Mouse (Mus musculus): Measurements from ENCODE around the gene Gpr183.

- no peak for TF ChIP-seq CTCF (IDR thresholded peaks at IDR 0.05; ENCODE audit: borderline replicate concordance, control insufficient read depth, extremely low read depth, insufficient read depth, low read length, poor library complexity)
- no peak for TF ChIP-seq POLR2A (IDR thresholded peaks at IDR 0.05; ENCODE audit: control insufficient read depth, extremely low read depth, insufficient read depth, low read length, poor library complexity)
Observed at GRCm38 (mm10) chr14:121904754-121905153, 60.2 kb downstream of the Gpr183 start.

All from thymus, adult 2 months (tissue).